Mouse (Mus musculus) layer of hippocampus, adult 8-10 months (tissue): ENCODE results near the gene Kcnc4. TPM values are rescaled to one million over a fixed set of nuclear protein-coding genes. Genes with fewer than 3 reads are reported as not detected.

ENCODE experiments used
- total RNA-seq, 4 experiments: library from RNA; stranded (reverse); gene quantifications; 2 replicates each; pipeline ENCODE4 v1.2.4; 2022

Gene Kcnc4
- total RNA-seq, 4 experiments from 2014 or later = 51.8 to 70.3 (median 61.7) TPM

Other genes with a start within 250 kb of the Kcnc4 start
- gene Cym, start 237.8 kb downstream of the Kcnc4 start, total RNA-seq = under 1 TPM in 1 of 4 experiments, not detected in 3; 0.27 TPM
- not detected for gene A630076J17Rik, start 228.9 kb downstream of the Kcnc4 start, total RNA-seq
- gene Prok1, start 219.8 kb downstream of the Kcnc4 start, total RNA-seq = under 1 TPM in 2 of 4 experiments, not detected in 2; 0.18 to 0.31 TPM
- gene Lamtor5, start 180.7 kb downstream of the Kcnc4 start, total RNA-seq = 10 to 100 TPM; 59.9 to 73.1 (median 66.1) TPM
- gene Slc16a4, start 168.3 kb downstream of the Kcnc4 start, total RNA-seq = 1 to 10 TPM in 3 of 4 experiments, under 1 TPM in 1; 0.62 to 1.6 (median 1.1) TPM
- gene Rbm15, start 125.9 kb downstream of the Kcnc4 start, total RNA-seq = 10 to 100 TPM; 26.1 to 29.9 (median 28.4) TPM
- gene Slc6a17, start 58.5 kb upstream of the Kcnc4 start, total RNA-seq = 100 to 1,000 TPM; 272 to 323 (median 290) TPM
- not detected for gene Ubl4b, start 95.5 kb upstream of the Kcnc4 start, total RNA-seq
- gene Alx3, start 135.5 kb upstream of the Kcnc4 start, total RNA-seq = 1 to 10 TPM in 1 of 4 experiments, under 1 TPM in 2, not detected in 1; 0.45 to 1.4 (median 0.83) TPM
- not detected for gene Gm10961, start 171.8 kb upstream of the Kcnc4 start, total RNA-seq
- 10 to 100 TPM; 68.0 to 82.8 (median 70.7) TPM for gene Strip1, start 172.1 kb upstream of the Kcnc4 start, total RNA-seq
- 100 to 1,000 TPM; 302 to 352 (median 331) TPM for gene Ahcyl1, start 237.0 kb upstream of the Kcnc4 start, total RNA-seq